Mouse (Mus musculus): ENCODE measurements at regions not wholly inside any gene's neighbourhood (a gene's known extent, or its start where the extent isn't known, plus 50 kb on each side); places are given as distances from the start of the nearest gene placed in this dataset.
A peak's percentile ranks its signal among the peaks of the same experiment; 100 is the strongest.

GRCm38 (mm10) chrX:132452986-132453385 lies 1235.8 kb downstream of the Pcdh19 start:
- H3K27ac ChIP-seq (ENCODE audit: low read depth, low read length), result no peak overlapping the region
- H3K36me3 ChIP-seq (ENCODE audit: control insufficient read depth, insufficient read depth, low read length), result no peaks in the 10 kb centered on the region
- DNase-seq (ENCODE audit: low spot score) (peak; percentile 36), ATAC-seq (no peak)
- H3K4me1 ChIP-seq (ENCODE audit: control insufficient read depth, insufficient read depth, low read length), result no peaks in the 10 kb centered on the region
- 43% methylated on average over 2 of the region's 2 CpGs for WGBS
- no peaks in the 10 kb centered on the region for H3K27me3 ChIP-seq (replicated peaks; ENCODE audit: control insufficient read depth, insufficient read depth, low read length)
- no peak overlapping the region for H3K4me2 ChIP-seq (ENCODE audit: low read length)
- no peak overlapping the region for H3K4me3 ChIP-seq (ENCODE audit: low read depth, low read length)
- no peaks in the 10 kb centered on the region for H3K9me3 ChIP-seq (replicated peaks; ENCODE audit: control insufficient read depth, low read length)
- H3K9ac ChIP-seq (ENCODE audit: low read length), result no peak overlapping the region

Data from forebrain, embryonic 14.5 days (tissue).